Mouse (Mus musculus): Measurements from ENCODE around the gene Bhlhe40. TPM values are rescaled to one million over a fixed set of nuclear protein-coding genes. Genes with fewer than 3 reads are reported as not detected.

The Bhlhe40 gene
- polyA plus RNA-seq, 1 experiment: 0.17 TPM

DNA sequence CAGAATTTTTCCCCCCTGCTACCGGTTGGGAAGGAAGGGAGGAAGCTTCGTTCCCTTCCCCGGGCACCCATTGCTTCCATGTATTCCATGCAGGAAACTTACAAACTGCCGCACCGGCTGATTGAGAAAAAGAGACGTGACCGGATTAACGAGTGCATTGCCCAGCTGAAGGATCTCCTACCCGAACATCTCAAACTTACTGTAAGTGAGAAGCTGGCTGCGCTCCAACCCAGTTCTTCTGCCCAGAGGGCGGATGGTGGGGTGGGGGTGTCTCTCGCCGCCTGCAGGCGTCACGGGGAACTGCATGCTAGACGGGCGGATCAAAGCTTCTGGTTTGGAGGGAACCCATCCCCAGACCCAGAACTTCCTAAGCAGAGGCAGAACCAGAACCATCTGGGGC lies 983 bp downstream of the Bhlhe40 start:
- peaks cover 47% of the 10 kb centered on the region for H3K27me3 ChIP-seq (ENCODE audit: control insufficient read depth)
- H3K4me1 ChIP-seq (ENCODE audit: control insufficient read depth): peaks cover 2% of the 10 kb centered on the region; the same call in 1 of the 2 replicates
- H3K36me3 ChIP-seq (ENCODE audit: control insufficient read depth): peaks cover 2% of the 10 kb centered on the region; the same call in 1 of the 2 replicates
- peak overlapping the region; percentile 60 for H3K4me3 ChIP-seq (replicated peaks)
- no peaks in the 10 kb centered on the region for H3K9me3 ChIP-seq (ENCODE audit: control insufficient read depth, low read length)
- no peak for TF ChIP-seq TAL1 (IDR thresholded peaks at IDR 0.05; ENCODE audit: low read length)

DNA sequence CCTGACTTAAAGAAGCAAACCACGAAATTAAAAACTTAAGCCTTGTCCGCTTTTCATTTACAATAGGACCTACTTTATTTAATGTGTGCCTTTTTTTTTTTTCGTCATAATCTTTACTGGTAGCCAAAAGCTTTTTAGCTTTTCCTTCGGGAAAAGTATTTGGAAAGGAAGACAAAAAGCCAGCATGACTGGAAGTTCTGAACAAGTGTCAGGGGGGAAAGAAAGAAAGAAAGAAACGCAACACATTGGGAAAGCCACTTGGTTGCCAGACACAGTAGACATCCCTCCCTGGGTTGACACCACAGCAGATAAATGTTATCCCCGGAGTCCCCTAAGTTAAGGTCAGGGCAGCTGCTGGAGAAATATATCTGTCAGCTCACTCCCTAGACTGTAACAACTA lies 1.5 kb downstream of the Bhlhe40 start:
- Histone ChIP-seq H3K27me3 (ENCODE audit: control insufficient read depth) (peaks cover 46% of the 10 kb centered on the region), H3K4me1 (ENCODE audit: control insufficient read depth) (peaks cover 2% of the 10 kb centered on the region; the same call in 1 of the 2 replicates), H3K4me3 (replicated peaks) (no peak overlapping the region), H3K9me3 (ENCODE audit: control insufficient read depth, low read length) (no peaks in the 10 kb centered on the region), H3K36me3 (ENCODE audit: control insufficient read depth) (peaks cover 2% of the 10 kb centered on the region; the same call in 1 of the 2 replicates)
- TF ChIP-seq GATA1 (IDR thresholded peaks at IDR 0.05; ENCODE audit: low read length): no peak
- no peak for TF ChIP-seq TAL1 (IDR thresholded peaks at IDR 0.05; ENCODE audit: low read length)

DNA sequence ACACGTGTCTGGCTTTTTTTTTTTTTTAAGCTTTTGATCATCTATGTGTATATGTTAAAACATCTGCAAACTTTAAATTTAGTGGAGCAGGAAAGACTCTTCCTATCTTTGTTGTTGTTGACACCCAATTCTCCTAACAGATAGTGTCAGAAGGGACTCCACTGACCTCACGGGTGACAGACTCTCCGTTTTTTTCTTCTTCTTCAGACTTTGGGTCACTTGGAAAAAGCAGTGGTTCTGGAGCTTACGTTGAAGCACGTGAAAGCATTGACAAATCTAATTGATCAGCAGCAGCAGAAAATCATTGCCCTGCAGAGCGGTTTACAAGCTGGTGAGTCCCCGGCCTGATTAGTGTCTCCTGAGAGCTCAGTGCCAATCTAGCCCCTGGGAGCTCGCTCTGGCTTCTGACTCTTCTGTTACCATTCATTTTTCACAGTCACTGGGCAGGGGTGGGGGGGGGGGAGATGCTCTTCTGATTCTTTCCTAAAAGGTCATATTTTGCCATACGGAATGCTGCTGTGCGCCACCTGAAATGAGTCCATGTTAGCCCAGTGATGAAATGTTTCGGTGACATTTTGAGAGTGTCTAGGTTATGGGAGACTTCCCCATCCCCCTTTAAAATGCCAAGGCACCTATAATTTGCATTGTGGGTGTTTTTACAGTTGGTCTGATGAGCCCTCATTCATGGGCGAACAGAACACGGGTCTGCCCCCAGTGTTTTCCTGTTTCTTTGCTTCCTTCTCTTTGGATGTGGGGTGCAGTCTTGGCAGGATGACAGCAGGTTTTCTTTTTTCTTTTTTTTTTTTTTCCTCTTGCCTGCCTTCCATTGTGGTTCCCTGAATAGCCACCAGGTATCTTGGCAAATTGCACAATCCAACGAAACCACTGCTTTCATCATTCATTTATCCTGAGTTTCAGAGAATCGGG lies 2.1 kb downstream of the Bhlhe40 start:
- Histone ChIP-seq H3K27me3 (ENCODE audit: control insufficient read depth) (peaks cover 42% of the 10 kb centered on the region), H3K4me1 (ENCODE audit: control insufficient read depth) (peaks cover 2% of the 10 kb centered on the region; the same call in 1 of the 2 replicates), H3K36me3 (ENCODE audit: control insufficient read depth) (peaks cover 2% of the 10 kb centered on the region; the same call in 1 of the 2 replicates), H3K9me3 (ENCODE audit: control insufficient read depth, low read length) (no peaks in the 10 kb centered on the region), H3K4me3 (replicated peaks) (no peak overlapping the region)
- TF ChIP-seq TAL1 (IDR thresholded peaks at IDR 0.05; ENCODE audit: low read length): no peak

DNA sequence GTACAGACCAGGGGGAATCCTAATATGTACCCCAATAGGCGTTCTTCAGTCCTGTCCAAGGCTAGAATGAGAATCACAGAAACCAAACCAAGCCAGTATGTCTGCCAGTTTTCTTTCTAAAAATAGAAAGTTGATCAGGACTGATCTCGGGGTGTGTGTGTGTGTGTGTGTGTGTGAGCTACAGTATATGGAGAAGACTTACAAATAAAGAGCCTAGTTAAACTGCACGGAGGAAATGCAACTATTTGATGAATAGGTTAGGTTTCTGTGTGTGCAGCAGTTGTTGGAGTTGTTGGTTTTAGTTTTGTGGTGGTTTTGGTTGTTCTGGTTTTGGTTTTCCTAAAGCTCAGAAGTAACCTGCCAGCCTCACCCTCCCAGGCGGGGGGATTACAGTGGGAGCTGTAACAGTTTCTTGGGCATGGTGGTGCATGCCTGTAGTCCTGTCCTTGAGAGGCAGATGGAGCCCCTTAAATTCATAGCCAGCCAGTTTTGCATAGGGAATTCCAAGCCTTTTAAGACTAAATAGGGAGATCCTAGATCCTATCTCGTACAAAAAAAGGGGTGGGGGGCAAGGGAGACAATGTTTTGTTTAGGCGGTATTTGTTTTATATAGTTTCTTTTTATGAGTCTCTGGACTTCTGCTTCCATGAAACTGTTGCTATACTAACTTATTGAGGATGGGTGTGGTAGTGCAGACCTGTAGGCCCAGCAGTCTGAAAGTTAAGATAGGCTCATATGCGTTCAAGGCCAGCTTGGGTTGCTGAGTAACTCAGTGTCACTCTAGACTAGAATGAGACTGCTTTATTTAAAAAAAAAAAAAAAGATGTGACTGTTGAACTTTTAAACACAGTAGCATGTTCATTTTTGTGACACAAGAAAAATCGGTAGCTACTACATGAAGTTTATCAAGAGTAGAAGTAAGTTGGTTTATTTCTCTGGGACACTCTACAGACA lies 3.1 kb downstream of the Bhlhe40 start:
- Histone ChIP-seq H3K4me3 (replicated peaks) (no peak overlapping the region), H3K4me1 (ENCODE audit: control insufficient read depth) (peaks cover 2% of the 10 kb centered on the region; the same call in 1 of the 2 replicates), H3K36me3 (ENCODE audit: control insufficient read depth) (peaks cover 2% of the 10 kb centered on the region; the same call in 1 of the 2 replicates), H3K9me3 (ENCODE audit: control insufficient read depth, low read length) (no peaks in the 10 kb centered on the region), H3K27me3 (ENCODE audit: control insufficient read depth) (peaks cover 41% of the 10 kb centered on the region)
- no peak for TF ChIP-seq GATA1 (IDR thresholded peaks at IDR 0.05; ENCODE audit: low read length)
- no peak for TF ChIP-seq TAL1 (IDR thresholded peaks at IDR 0.05; ENCODE audit: low read length)

DNA sequence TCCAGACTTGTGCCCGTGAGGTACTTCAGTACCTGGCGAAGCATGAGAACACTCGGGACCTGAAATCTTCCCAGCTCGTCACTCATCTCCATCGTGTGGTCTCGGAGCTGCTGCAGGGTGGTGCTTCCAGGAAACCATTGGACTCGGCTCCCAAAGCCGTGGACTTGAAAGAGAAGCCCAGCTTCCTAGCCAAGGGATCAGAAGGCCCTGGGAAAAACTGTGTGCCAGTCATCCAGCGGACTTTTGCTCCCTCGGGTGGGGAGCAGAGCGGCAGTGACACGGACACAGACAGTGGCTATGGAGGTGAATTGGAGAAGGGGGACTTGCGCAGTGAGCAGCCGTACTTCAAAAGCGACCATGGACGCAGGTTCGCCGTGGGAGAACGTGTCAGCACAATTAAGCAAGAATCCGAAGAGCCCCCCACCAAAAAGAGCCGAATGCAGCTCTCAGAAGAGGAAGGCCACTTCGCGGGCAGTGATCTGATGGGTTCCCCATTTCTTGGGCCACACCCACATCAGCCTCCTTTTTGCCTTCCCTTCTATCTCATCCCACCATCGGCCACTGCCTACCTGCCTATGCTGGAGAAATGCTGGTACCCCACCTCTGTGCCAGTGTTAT lies 4.2 kb downstream of the Bhlhe40 start:
- no peak overlapping the region for H3K4me3 ChIP-seq (replicated peaks)

DNA sequence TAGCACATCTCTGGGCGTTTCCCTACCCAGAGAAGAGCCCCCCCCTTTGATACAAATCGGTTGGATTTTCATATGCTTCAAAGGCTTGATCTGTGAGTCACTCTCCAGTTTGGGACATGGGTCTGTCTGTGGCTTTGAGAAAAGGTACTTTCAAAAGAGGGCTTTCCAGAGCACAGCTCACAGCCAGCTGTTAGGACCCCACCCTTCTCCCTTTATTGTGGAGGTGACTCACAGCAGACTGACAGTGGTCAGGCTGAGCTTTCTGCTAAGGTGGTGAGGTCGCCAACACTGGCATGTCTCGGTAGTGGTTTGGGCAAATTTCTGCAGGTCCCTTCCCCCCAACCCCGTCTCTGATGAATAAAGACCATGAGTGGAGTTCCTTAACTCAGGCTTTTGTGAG lies 5.2 kb downstream of the Bhlhe40 start:
- Histone ChIP-seq H3K27me3 (ENCODE audit: control insufficient read depth) (peaks cover 25% of the 10 kb centered on the region), H3K4me3 (replicated peaks) (no peak overlapping the region), H3K36me3 (ENCODE audit: control insufficient read depth) (peaks cover 2% of the 10 kb centered on the region; the same call in 1 of the 2 replicates), H3K4me1 (ENCODE audit: control insufficient read depth) (no peaks in the 10 kb centered on the region; the same call in 1 of the 2 replicates), H3K9me3 (ENCODE audit: control insufficient read depth, low read length) (no peaks in the 10 kb centered on the region)
- TF ChIP-seq GATA1 (IDR thresholded peaks at IDR 0.05; ENCODE audit: low read length) (no peak), TAL1 (IDR thresholded peaks at IDR 0.05; ENCODE audit: low read length) (no peak)

More for the DNA sequence above, 4.2 kb downstream of the Bhlhe40 start:
- TF ChIP-seq TAL1 (IDR thresholded peaks at IDR 0.05; ENCODE audit: low read length) (no peak), GATA1 (IDR thresholded peaks at IDR 0.05; ENCODE audit: low read length) (no peak)
- Histone ChIP-seq H3K9me3 (ENCODE audit: control insufficient read depth, low read length) (no peaks in the 10 kb centered on the region), H3K4me1 (ENCODE audit: control insufficient read depth) (no peaks in the 10 kb centered on the region; the same call in 1 of the 2 replicates), H3K36me3 (ENCODE audit: control insufficient read depth) (peaks cover 2% of the 10 kb centered on the region; the same call in 1 of the 2 replicates), H3K27me3 (ENCODE audit: control insufficient read depth) (peaks cover 34% of the 10 kb centered on the region)

DNA sequence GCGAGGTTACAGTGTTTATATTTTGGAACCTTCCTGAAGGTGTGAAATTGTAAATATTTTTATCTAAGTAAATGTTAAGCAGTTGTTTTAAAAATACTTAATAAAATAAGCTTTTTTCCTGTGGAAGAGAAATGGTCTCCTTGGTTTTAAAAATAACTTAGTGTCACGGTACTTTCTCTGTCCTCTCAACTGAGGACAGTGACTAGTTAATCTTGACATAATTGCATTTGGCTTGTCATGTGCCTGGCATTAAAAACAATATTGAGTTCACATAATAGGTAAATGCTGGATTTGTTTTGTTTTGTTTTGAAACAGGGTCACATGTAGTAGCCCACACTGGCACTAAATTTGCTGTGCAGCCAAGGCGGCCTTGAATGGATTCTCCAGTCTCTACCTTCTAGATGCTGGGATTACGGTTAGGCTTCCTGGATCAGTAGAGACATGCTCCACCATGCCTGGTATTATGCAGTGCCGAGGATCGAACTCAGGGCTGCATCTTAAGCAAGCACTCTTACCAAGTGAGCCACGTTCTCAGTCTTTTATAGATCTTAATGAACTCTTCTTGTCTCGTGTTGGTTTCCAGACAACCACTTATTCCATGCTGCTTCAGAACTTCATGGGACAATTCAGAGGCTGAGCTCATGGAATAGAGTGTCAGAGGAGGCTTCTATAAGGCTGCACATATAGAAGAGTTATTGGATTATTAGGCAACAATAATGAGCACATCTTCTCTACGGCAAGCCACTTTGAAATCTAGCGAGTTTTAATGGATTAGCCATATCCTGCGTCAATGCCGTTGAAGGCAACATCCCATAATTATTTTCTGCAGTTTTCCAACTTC lies 6.4 kb downstream of the Bhlhe40 start:
- peaks cover 2% of the 10 kb centered on the region; the same call in 1 of the 2 replicates for H3K36me3 ChIP-seq (ENCODE audit: control insufficient read depth)
- no peaks in the 10 kb centered on the region for H3K9me3 ChIP-seq (ENCODE audit: control insufficient read depth, low read length)
- H3K27me3 ChIP-seq (ENCODE audit: control insufficient read depth): peaks cover 14% of the 10 kb centered on the region
- H3K4me3 ChIP-seq (replicated peaks): no peak overlapping the region
- TF ChIP-seq TAL1 (IDR thresholded peaks at IDR 0.05; ENCODE audit: low read length): no peak
- TF ChIP-seq GATA1 (IDR thresholded peaks at IDR 0.05; ENCODE audit: low read length): no peak
- H3K4me1 ChIP-seq (ENCODE audit: control insufficient read depth): no peaks in the 10 kb centered on the region; the same call in 1 of the 2 replicates

DNA sequence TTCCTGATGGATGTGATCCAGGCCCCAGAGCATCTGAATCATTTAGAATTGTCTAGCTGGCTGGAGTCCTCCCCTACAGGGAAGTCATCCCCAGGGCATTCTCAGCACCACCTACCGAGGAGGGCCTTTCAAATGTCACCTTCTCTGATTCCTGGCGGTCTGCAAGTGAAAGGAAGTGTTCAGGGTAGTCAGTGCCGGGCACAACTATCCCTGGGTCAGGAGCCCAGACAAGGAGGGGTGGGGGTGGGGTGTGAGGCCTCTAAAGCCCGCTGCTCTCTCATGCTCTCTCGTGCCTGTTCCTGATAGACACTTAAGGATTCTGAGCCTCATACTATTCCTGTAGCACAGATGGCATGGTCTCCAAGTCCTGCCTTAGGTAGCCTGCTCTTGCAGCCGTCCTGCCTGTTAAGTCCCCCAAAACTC lies 7.2 kb downstream of the Bhlhe40 start:
- TF ChIP-seq TAL1 (IDR thresholded peaks at IDR 0.05; ENCODE audit: low read length): no peak
- no peak for TF ChIP-seq GATA1 (IDR thresholded peaks at IDR 0.05; ENCODE audit: low read length)
- Histone ChIP-seq H3K4me3 (replicated peaks) (no peak overlapping the region), H3K36me3 (ENCODE audit: control insufficient read depth) (peaks cover 2% of the 10 kb centered on the region; the same call in 1 of the 2 replicates), H3K9me3 (ENCODE audit: control insufficient read depth, low read length) (no peaks in the 10 kb centered on the region), H3K27me3 (ENCODE audit: control insufficient read depth) (peaks cover 14% of the 10 kb centered on the region), H3K4me1 (ENCODE audit: control insufficient read depth) (no peaks in the 10 kb centered on the region; the same call in 1 of the 2 replicates)

Data from erythroblast, embryonic 14.5 days (primary cell).